Mouse (Mus musculus): ENCODE measurements at regions not wholly inside any gene's neighbourhood (a gene's known extent, or its start where the extent isn't known, plus 50 kb on each side); places are given as distances from the start of the nearest gene placed in this dataset.
"Not testable (repeated sequence)": the region's sequence is repeated elsewhere in the genome, so short reads cannot be mapped to it uniquely, and the experiment has no call there.

GRCm38 (mm10) chr12:16351751-16352150, 259.0 kb downstream of the Lpin1 start:
- TF ChIP-seq POLR2A (IDR thresholded peaks at IDR 0.05; ENCODE audit: low read depth, low read length): no peak
- TF ChIP-seq CTCF (IDR thresholded peaks at IDR 0.05; ENCODE audit: extremely low read depth, insufficient read length, insufficient replicate concordance, low read depth, low read length): no peak
- no peaks in the 10 kb centered on the region for H3K4me1 ChIP-seq (ENCODE audit: control insufficient read depth, insufficient read depth, insufficient read length, low read length)
- H3K27ac ChIP-seq (ENCODE audit: insufficient read depth, low read depth, low read length): no peak overlapping the region
- no peak overlapping the region for H3K4me3 ChIP-seq (ENCODE audit: low read depth, low read length)
- H3K36me3 ChIP-seq (ENCODE audit: control insufficient read depth, insufficient read depth, low read length): no peaks in the 10 kb centered on the region
- no peaks in the 10 kb centered on the region for H3K27me3 ChIP-seq (ENCODE audit: control insufficient read depth, insufficient read depth, low read length)

- Histone ChIP-seq H3K36me3 (ENCODE audit: control insufficient read depth, insufficient read depth, low read length) (no peaks in the 10 kb centered on the region), H3K27me3 (ENCODE audit: control insufficient read depth, insufficient read depth, low read length) (no peaks in the 10 kb centered on the region), H3K4me3 (ENCODE audit: low read depth, low read length) (no peak overlapping the region), H3K27ac (ENCODE audit: insufficient read depth, low read depth, low read length) (no peak overlapping the region), H3K4me1 (ENCODE audit: control insufficient read depth, insufficient read depth, insufficient read length, low read length) (no peaks in the 10 kb centered on the region)
- TF ChIP-seq CTCF (IDR thresholded peaks at IDR 0.05; ENCODE audit: extremely low read depth, insufficient read length, insufficient replicate concordance, low read depth, low read length) (no peak), POLR2A (IDR thresholded peaks at IDR 0.05; ENCODE audit: low read depth, low read length) (no peak)
Observed at GRCm38 (mm10) chr12:16349310-16349709, 261.5 kb downstream of the Lpin1 start.

DNA sequence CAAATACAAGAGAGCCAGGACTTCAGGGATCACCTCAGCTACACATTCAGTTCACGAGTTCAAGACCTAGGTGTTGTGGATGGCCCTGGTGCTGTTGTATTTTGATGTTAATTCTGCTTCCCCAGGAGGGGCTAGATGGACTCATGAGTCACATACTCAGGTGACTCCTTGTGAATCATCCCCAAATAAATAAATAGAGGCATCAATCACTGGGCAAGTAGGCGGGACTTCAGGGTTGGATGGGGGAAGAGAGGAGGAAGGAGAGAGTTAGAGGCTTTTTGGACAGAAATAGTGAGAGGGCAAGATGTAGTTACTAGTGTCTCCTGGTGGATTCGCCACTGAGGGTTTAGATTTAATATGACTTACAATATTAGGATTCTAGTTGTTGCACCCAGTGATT, 266.7 kb downstream of the Lpin1 start:
- TF ChIP-seq POLR2A (IDR thresholded peaks at IDR 0.05; ENCODE audit: low read depth, low read length) (no peak), CTCF (IDR thresholded peaks at IDR 0.05; ENCODE audit: extremely low read depth, insufficient read length, insufficient replicate concordance, low read depth, low read length) (no peak)
- Histone ChIP-seq H3K4me1 (ENCODE audit: control insufficient read depth, insufficient read depth, insufficient read length, low read length) (no peaks in the 10 kb centered on the region), H3K4me3 (ENCODE audit: low read depth, low read length) (no peak overlapping the region), H3K27me3 (ENCODE audit: control insufficient read depth, insufficient read depth, low read length) (no peaks in the 10 kb centered on the region), H3K27ac (ENCODE audit: insufficient read depth, low read depth, low read length) (no peak overlapping the region), H3K36me3 (ENCODE audit: control insufficient read depth, insufficient read depth, low read length) (no peaks in the 10 kb centered on the region)
- WGBS: 68% methylated on average over 3 of the region's 3 CpGs

DNA sequence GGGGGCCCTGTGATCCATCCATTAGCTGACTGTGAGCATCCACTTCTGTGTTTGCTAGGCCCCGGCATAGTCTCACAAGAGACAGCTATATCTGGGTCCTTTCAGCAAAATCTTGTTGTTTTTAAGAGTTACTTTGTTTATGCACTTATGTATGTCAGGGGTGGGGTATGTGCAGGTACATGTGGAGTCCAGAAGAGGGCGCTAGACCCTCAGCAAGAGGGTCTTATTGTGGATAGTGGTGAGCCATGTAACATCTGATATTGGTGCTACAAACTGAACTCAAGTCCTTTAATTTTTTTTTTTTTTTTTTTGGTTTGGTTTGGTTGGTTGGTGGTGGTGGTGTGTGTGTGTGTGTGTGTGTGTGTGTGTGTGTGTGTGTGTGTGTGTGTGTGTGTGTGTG, 268.7 kb downstream of the Lpin1 start:
- not testable (repeated sequence) for H3K36me3 ChIP-seq (ENCODE audit: control insufficient read depth, insufficient read depth, low read length); H3K4me3 ChIP-seq (ENCODE audit: low read depth, low read length); H3K4me1 ChIP-seq (ENCODE audit: control insufficient read depth, insufficient read depth, insufficient read length, low read length); H3K27me3 ChIP-seq (ENCODE audit: control insufficient read depth, insufficient read depth, low read length); H3K27ac ChIP-seq (ENCODE audit: insufficient read depth, low read depth, low read length)
- 39% methylated on average over 2 of the region's 2 CpGs for WGBS

DNA sequence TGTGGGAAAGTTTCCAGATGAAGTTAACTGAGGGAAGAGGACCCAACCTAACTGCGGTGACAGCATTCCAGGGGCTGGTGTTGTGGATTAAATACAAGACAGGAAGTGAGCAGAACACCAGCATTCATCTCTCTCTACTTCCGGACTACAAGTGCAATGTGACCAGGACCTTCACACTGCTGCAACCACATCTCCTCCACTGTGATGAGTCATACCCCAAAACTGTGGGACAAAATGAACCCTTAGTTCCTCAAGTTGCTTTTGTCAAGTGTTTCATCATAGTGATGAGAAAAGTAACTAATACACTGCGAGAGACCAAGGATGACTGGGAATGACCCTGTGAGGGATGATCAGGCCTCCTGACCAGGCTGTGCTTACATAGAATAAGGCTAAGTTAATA, 279.3 kb downstream of the Lpin1 start:
- no peaks in the 10 kb centered on the region for H3K4me1 ChIP-seq (ENCODE audit: control insufficient read depth, insufficient read depth, insufficient read length, low read length)
- no peaks in the 10 kb centered on the region for H3K27me3 ChIP-seq (ENCODE audit: control insufficient read depth, insufficient read depth, low read length)
- no peak overlapping the region for H3K27ac ChIP-seq (ENCODE audit: insufficient read depth, low read depth, low read length)
- no peak for TF ChIP-seq CTCF (IDR thresholded peaks at IDR 0.05; ENCODE audit: extremely low read depth, insufficient read length, insufficient replicate concordance, low read depth, low read length)
- no peak for TF ChIP-seq POLR2A (IDR thresholded peaks at IDR 0.05; ENCODE audit: low read depth, low read length)
- H3K4me3 ChIP-seq (ENCODE audit: low read depth, low read length): no peak overlapping the region
- WGBS: 85% methylated on average over 3 of the region's 3 CpGs
- no peaks in the 10 kb centered on the region for H3K36me3 ChIP-seq (ENCODE audit: control insufficient read depth, insufficient read depth, low read length)

DNA sequence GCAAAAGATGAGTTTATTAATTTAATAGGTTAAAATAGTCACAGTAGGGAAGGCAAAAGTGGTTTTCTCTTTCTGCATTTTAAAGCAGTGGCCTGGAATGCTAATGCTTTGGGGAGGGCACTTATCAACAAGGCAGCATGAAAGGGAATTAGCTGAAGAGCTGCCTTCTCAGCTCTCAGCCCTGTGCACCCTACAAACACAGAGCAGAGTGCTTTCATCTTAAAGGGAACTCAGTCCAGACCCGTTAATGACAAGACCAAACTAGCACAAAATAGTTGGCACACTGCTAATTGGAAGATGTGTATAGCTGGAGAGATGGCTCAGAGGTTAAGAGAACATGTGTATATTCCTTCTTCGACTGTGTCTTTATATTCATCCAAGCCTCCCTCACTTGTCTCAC, 281.6 kb downstream of the Lpin1 start:
- Histone ChIP-seq H3K36me3 (ENCODE audit: control insufficient read depth, insufficient read depth, low read length) (no peaks in the 10 kb centered on the region), H3K27ac (ENCODE audit: insufficient read depth, low read depth, low read length) (no peak overlapping the region), H3K4me1 (ENCODE audit: control insufficient read depth, insufficient read depth, insufficient read length, low read length) (no peaks in the 10 kb centered on the region), H3K4me3 (ENCODE audit: low read depth, low read length) (no peak overlapping the region), H3K27me3 (ENCODE audit: control insufficient read depth, insufficient read depth, low read length) (no peaks in the 10 kb centered on the region)
- TF ChIP-seq CTCF (IDR thresholded peaks at IDR 0.05; ENCODE audit: extremely low read depth, insufficient read length, insufficient replicate concordance, low read depth, low read length) (no peak), POLR2A (IDR thresholded peaks at IDR 0.05; ENCODE audit: low read depth, low read length) (no peak)
- 74% methylated on average over 2 of the region's 2 CpGs for WGBS

GRCm38 (mm10) chr12:16320536-16321402, 290.0 kb downstream of the Lpin1 start:
- Histone ChIP-seq H3K36me3 (ENCODE audit: control insufficient read depth, insufficient read depth, low read length) (no peaks in the 10 kb centered on the region), H3K4me3 (ENCODE audit: low read depth, low read length) (no peak overlapping the region)
- WGBS: 65% methylated on average over 9 of the region's 9 CpGs

More at GRCm38 (mm10) chr12:16320536-16321402, 290.0 kb downstream of the Lpin1 start:
- TF ChIP-seq POLR2A (IDR thresholded peaks at IDR 0.05; ENCODE audit: low read depth, low read length): no peak
- no peak for TF ChIP-seq CTCF (IDR thresholded peaks at IDR 0.05; ENCODE audit: extremely low read depth, insufficient read length, insufficient replicate concordance, low read depth, low read length)
- H3K27ac ChIP-seq (ENCODE audit: insufficient read depth, low read depth, low read length): no peak overlapping the region
- no peaks in the 10 kb centered on the region for H3K27me3 ChIP-seq (ENCODE audit: control insufficient read depth, insufficient read depth, low read length)
- no peaks in the 10 kb centered on the region for H3K4me1 ChIP-seq (ENCODE audit: control insufficient read depth, insufficient read depth, insufficient read length, low read length)

Measured in small intestine, adult 2 months (tissue).